Mouse (Mus musculus) hindbrain, embryonic 12.5 days (tissue): ENCODE data around the gene Zcrb1. TPM values are rescaled to one million over a fixed set of nuclear protein-coding genes. Genes with fewer than 3 reads are reported as not detected.
"Not testable (repeated sequence)": the region's sequence is repeated elsewhere in the genome, so short reads cannot be mapped to it uniquely, and the experiment has no call there.

ENCODE experiments used
- ATAC-seq: fragments of 200-750 bp; cut with Nextera tagmentation; 2 replicates; pipeline ENCODE4 v1.8.0; 2017; ENCODE audit warnings: moderate TSS enrichment; ENCODE audit not compliant: low FRiP score
- H3K27ac ChIP-seq: fragments of 300-500 bp; sonication (generic); 2 replicates; pipeline ENCODE4 v1.5.1; 2016; ENCODE audit warnings: mild to moderate bottlenecking
- H3K27me3 ChIP-seq: fragments of 300-500 bp; sonication (generic); 2 replicates; pipeline ENCODE4 v1.6.1; 2016; ENCODE audit warnings: mild to moderate bottlenecking
- H3K36me3 ChIP-seq: fragments of 300-500 bp; sonication (generic); 2 replicates; pipeline ENCODE4 v1.6.1; 2016; ENCODE audit warnings: mild to moderate bottlenecking
- H3K4me1 ChIP-seq: fragments of 300-500 bp; sonication (generic); 2 replicates; pipeline ENCODE4 v1.6.1; 2016
- H3K4me2 ChIP-seq: fragments of 300-500 bp; sonication (generic); replicated peaks from 2 replicates; pipeline ENCODE4 v1.6.1; 2016; ENCODE audit warnings: mild to moderate bottlenecking
- H3K4me3 ChIP-seq: fragments of 300-500 bp; sonication (generic); 2 replicates; pipeline ENCODE4 v1.5.1; 2016; ENCODE audit warnings: mild to moderate bottlenecking
- H3K9ac ChIP-seq: fragments of 300-500 bp; sonication (generic); 2 replicates; pipeline ENCODE4 v1.6.1; 2016; ENCODE audit warnings: mild to moderate bottlenecking, moderate library complexity
- H3K9me3 ChIP-seq: fragments of 300-500 bp; sonication (generic); replicated peaks from 2 replicates; pipeline ENCODE4 v1.6.1; 2016; ENCODE audit warnings: mild to moderate bottlenecking
- WGBS: fragments of 180-500 bp; shearing (Covaris S2); methylation state at CpG from one replicate; pipeline ENCODE4 v1.1.7; 2016; 5-methylcytosine and 5-hydroxymethylcytosine counted together
- polyA plus RNA-seq: library from polyadenylated mRNA; unstranded; fragments of >200 nt; fragmentation: Nextera tagmentation; extraction: Ambion mirVana; gene quantifications from 2 replicates; pipeline ENCODE4 v1.2.1, GENCODE M21; 2016

Gene Zcrb1
- polyA plus RNA-seq, 1 experiment from 2014 or later = 159 TPM

- WGBS = 90% methylated on average over 7 of the region's 7 CpGs
- no peak overlapping the region for H3K4me3 ChIP-seq
Observed at GRCm38 (mm10) chr15:93405446-93405986, 7.4 kb upstream of the Zcrb1 start.

DNA sequence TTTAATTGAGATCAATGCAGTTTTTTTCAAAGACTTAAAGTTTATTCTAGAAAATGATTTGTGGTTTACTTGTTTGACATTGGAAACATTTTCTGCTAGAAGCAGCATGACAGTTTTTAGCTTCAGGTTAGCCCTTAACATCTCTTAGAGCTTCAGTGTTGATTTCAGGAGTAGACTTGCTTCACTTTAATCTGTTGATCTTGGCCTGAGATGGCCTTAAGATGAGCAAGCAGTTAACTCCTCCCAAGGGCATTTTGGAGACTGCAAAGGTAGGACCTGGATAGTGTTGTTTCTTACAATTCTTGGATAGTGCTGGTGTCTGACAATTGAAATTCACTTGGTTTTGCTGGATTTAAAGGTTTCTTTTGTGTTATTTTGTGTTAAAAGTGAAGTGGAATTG, 6.7 kb upstream of the Zcrb1 start:
- no peaks in the 10 kb centered on the region for H3K9me3 ChIP-seq
- no peak overlapping the region for H3K4me3 ChIP-seq
- no peak overlapping the region for H3K27ac ChIP-seq
- no peak overlapping the region for H3K4me2 ChIP-seq
- peaks cover 5% of the 10 kb centered on the region for H3K4me1 ChIP-seq
- no peaks in the 10 kb centered on the region for H3K27me3 ChIP-seq
- H3K36me3 ChIP-seq = no peaks in the 10 kb centered on the region
- H3K9ac ChIP-seq = no peak overlapping the region
- ATAC-seq = no peak

More at GRCm38 (mm10) chr15:93405446-93405986, 7.4 kb upstream of the Zcrb1 start:
- Histone ChIP-seq H3K36me3 (no peaks in the 10 kb centered on the region), H3K9me3 (no peaks in the 10 kb centered on the region), H3K9ac (no peak overlapping the region), H3K4me2 (no peak overlapping the region), H3K27me3 (no peaks in the 10 kb centered on the region), H3K27ac (no peak overlapping the region), H3K4me1 (peaks cover 2% of the 10 kb centered on the region; the same call in 1 of the 2 replicates)
- ATAC-seq = no peak

GRCm38 (mm10) chr15:93402730-93403129, 4.6 kb upstream of the Zcrb1 start:
- ATAC-seq = no peak
- no peak overlapping the region for H3K9ac ChIP-seq
- H3K4me2 ChIP-seq = no peak overlapping the region
- no peaks in the 10 kb centered on the region for H3K9me3 ChIP-seq
- peaks cover 14% of the 10 kb centered on the region for H3K4me1 ChIP-seq
- 99% methylated on average over 2 of the region's 2 CpGs for WGBS
- H3K27me3 ChIP-seq = no peaks in the 10 kb centered on the region
- H3K27ac ChIP-seq = no peak overlapping the region
- no peak overlapping the region for H3K4me3 ChIP-seq
- H3K36me3 ChIP-seq = no peaks in the 10 kb centered on the region

GRCm38 (mm10) chr15:93401446-93401845, 3.3 kb upstream of the Zcrb1 start:
- Histone ChIP-seq H3K36me3 (no peaks in the 10 kb centered on the region), H3K4me1 (peaks cover 24% of the 10 kb centered on the region), H3K4me2 (no peak overlapping the region), H3K9me3 (no peaks in the 10 kb centered on the region), H3K27ac (no peak overlapping the region), H3K27me3 (no peaks in the 10 kb centered on the region), H3K9ac (no peak overlapping the region), H3K4me3 (no peak overlapping the region)
- 86% methylated on average over 4 of the region's 4 CpGs for WGBS
- no peak for ATAC-seq

GRCm38 (mm10) chr15:93398699-93399540, 786 bp upstream of the Zcrb1 start:
- peak overlapping the region; percentile 81 for H3K4me2 ChIP-seq
- peak; percentile 49 for ATAC-seq
- 1% methylated on average over 36 of the region's 36 CpGs for WGBS
- peak overlapping the region; percentile 76 for H3K4me3 ChIP-seq
- H3K9me3 ChIP-seq = no peaks in the 10 kb centered on the region
- H3K27ac ChIP-seq = peak overlapping the region; percentile 90
- no peaks in the 10 kb centered on the region for H3K27me3 ChIP-seq
- peak overlapping the region; percentile 88 for H3K9ac ChIP-seq
- H3K4me1 ChIP-seq = peaks cover 32% of the 10 kb centered on the region
- H3K36me3 ChIP-seq = peaks cover 10% of the 10 kb centered on the region

DNA sequence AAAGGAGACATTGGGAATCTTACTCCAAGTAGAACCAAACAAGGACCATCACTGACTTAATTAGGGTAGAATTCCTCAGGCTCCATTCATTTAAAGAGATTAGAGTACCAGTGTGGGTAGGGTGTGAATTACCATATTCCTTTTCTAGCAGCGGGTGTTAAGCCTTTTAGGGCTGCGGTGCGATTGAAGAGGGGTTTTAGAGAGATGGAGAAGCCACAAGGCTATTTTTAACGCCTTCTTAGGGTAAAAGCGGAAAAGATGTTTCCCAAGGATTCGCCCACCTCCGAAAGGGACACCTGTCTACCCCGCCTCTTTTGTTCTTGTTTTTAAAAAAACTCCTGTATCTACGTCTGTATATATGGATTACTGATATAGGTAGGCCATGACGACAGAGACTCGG, 865 bp downstream of the Zcrb1 start:
- no peak for ATAC-seq
- Histone ChIP-seq H3K27ac (no peak overlapping the region), H3K36me3 (peaks cover 25% of the 10 kb centered on the region), H3K4me1 (peaks cover 32% of the 10 kb centered on the region), H3K27me3 (no peaks in the 10 kb centered on the region), H3K4me3 (peak overlapping the region; percentile 76), H3K4me2 (peak overlapping the region; percentile 81), H3K9ac (peak overlapping the region; percentile 88), H3K9me3 (no peaks in the 10 kb centered on the region)
- 3% methylated on average over 11 of the region's 11 CpGs for WGBS

DNA sequence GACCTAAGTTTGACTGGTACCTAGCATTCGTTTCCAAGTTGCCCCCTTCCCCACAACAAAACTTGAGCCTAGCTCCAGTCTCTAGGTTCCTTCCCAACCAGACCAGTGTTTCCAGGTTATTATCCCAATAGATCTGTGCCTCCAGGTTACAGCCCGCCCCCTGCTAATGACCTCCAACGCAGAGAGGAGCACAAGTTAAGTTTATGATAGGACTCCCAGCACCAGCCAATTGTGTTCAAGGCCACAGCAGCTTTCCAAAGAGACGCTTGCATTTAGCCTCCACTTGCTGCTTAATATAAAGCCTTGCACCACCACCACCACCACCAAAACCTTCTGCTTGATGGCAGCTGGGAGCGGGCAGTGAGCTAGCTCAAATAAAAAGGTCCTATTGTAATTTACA, 16.8 kb downstream of the Zcrb1 start:
- Histone ChIP-seq H3K27me3 (no peaks in the 10 kb centered on the region), H3K36me3 (peaks cover 23% of the 10 kb centered on the region), H3K27ac (no peak overlapping the region), H3K4me1 (no peaks in the 10 kb centered on the region), H3K9ac (no peak overlapping the region), H3K9me3 (no peaks in the 10 kb centered on the region), H3K4me3 (no peak overlapping the region), H3K4me2 (no peak overlapping the region)
- no peak for ATAC-seq
- 76% methylated on average over 5 of the region's 5 CpGs for WGBS

GRCm38 (mm10) chr15:93379177-93379576, 19.0 kb downstream of the Zcrb1 start:
- 75% methylated on average over 3 of the region's 3 CpGs for WGBS
- H3K4me2 ChIP-seq = no peak overlapping the region
- no peaks in the 10 kb centered on the region for H3K27me3 ChIP-seq
- no peaks in the 10 kb centered on the region for H3K9me3 ChIP-seq
- H3K4me3 ChIP-seq = no peak overlapping the region
- H3K36me3 ChIP-seq = peaks cover 6% of the 10 kb centered on the region; the same call in 1 of the 2 replicates
- no peak for ATAC-seq
- no peaks in the 10 kb centered on the region for H3K4me1 ChIP-seq
- H3K27ac ChIP-seq = no peak overlapping the region
- no peak overlapping the region for H3K9ac ChIP-seq

GRCm38 (mm10) chr15:93375696-93376095, 22.4 kb downstream of the Zcrb1 start:
- Histone ChIP-seq H3K27me3 (no peaks in the 10 kb centered on the region), H3K4me3 (no peak overlapping the region), H3K4me1 (no peaks in the 10 kb centered on the region), H3K36me3 (no peaks in the 10 kb centered on the region), H3K4me2 (no peak overlapping the region), H3K27ac (no peak overlapping the region), H3K9me3 (no peaks in the 10 kb centered on the region), H3K9ac (no peak overlapping the region)
- no peak for ATAC-seq
- WGBS = 89% methylated on average over 5 of the region's 5 CpGs

DNA sequence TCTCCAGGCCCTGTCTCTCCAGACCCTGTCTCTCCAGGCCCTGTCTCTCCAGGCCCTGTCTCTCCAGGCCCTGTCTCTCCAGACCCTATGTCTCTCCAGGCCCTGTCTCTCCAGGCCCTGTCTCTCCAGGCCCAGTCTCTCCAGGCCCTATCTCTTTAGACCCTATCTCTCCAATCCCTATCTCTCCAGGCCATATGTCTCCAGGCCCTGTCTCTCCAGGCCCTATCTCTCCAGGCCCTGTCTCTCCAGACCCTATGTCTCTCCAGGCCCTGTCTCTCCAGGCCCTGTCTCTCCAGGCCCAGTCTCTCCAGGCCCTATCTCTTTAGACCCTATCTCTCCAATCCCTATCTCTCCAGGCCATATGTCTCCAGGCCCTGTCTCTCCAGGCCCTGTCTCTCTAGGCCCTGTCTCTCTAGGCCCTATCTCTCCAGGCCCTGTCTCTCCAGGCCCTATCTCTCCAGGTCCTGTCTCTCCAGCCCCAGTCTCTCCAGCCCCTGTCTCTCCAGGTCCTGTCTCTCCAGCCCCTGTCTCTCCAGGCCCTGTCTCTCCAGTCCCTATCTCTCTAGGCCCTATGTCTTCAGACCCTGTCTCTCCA, 25.5 kb downstream of the Zcrb1 start:
- not testable (repeated sequence) for H3K9me3 ChIP-seq, H3K36me3 ChIP-seq, ATAC-seq, H3K4me3 ChIP-seq, H3K27me3 ChIP-seq, H3K4me1 ChIP-seq, H3K27ac ChIP-seq, H3K9ac ChIP-seq, H3K4me2 ChIP-seq

GRCm38 (mm10) chr15:93371838-93372237, 26.3 kb downstream of the Zcrb1 start:
- Histone ChIP-seq H3K9ac (no peak overlapping the region), H3K4me3 (no peak overlapping the region), H3K27me3 (no peaks in the 10 kb centered on the region), H3K27ac (no peak overlapping the region), H3K4me2 (no peak overlapping the region), H3K36me3 (no peaks in the 10 kb centered on the region), H3K4me1 (no peaks in the 10 kb centered on the region), H3K9me3 (no peaks in the 10 kb centered on the region)
- WGBS = 82% methylated on average over 2 of the region's 2 CpGs
- ATAC-seq = no peak

GRCm38 (mm10) chr15:93368558-93368957, 29.6 kb downstream of the Zcrb1 start:
- Histone ChIP-seq H3K4me3 (no peak overlapping the region), H3K4me1 (no peaks in the 10 kb centered on the region), H3K9me3 (no peaks in the 10 kb centered on the region), H3K4me2 (no peak overlapping the region), H3K9ac (no peak overlapping the region), H3K36me3 (no peaks in the 10 kb centered on the region), H3K27me3 (no peaks in the 10 kb centered on the region), H3K27ac (no peak overlapping the region)
- WGBS = 76% methylated on average over 9 of the region's 9 CpGs
- no peak for ATAC-seq
